Mouse (Mus musculus) central nervous system, embryonic 14 days (tissue): ENCODE measurements around the gene 2610008E11Rik. TPM values are rescaled to one million over a fixed set of nuclear protein-coding genes. Genes with fewer than 3 reads are reported as not detected.

Experiments
- polyA plus RNA-seq: library from polyadenylated mRNA; depleted of rRNA; stranded (reverse); fragments of >200 nt; gene quantifications from 2 replicates; pipeline ENCODE4 v1.2.3, GENCODE M21; 2012; rRNA removed

Gene 2610008E11Rik
- 27.2 and 29.5 TPM in 2 replicates for polyA plus RNA-seq

DNA sequence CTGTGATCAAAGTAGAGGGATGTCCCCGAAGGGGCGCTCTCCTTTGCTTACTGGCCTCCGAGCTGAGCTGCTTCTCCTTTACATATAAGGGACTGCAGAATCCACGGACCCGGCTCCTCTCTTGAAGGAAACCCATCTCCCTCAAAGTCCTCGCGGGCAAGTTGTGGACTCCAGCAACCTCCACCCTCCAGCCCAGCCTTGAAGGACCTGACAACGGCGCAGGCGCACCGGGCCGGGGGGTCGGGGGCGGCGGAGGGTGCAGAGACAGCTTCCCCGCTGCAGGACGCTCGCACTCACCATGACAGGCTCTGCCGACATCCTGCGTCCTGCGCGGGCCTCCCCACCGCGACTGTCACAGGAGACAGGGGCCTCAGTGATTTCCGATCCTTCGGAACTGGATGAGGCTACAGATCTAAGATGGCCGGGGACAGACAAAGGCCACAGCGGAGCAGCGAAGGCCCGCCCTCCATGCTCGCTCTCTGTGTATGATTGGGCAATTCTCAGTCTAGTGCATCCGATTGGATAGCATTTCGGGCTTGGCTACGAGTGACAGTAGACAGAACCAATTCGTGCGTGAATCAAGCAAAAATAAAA lies at the start of gene 2610008E11Rik:
Gene 2610008E11Rik (minus strand): TSS at position 440 of the 594 bp plus-strand sequence.

DNA sequence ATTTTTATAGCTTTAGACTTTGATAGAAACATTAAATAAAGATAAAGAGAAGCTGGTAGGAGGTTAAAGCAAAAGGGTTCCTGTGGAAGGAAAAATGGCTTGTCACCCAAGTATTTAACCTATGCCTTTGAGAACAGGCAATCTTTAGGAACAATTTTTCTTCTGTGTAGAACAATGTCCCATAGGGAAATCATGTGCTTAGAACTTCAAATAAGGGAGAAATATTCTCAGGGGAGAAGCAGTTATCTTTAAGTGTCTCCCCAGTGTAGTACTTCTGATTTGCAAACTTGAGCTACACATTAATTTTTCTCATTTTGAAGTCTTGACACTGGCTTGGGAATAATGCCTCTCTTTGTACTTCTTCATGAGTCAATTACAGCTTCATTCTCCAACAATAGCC lies 69.0 kb downstream of the 2610008E11Rik start, which contains the start of gene Olfr57:
Gene Olfr57 (plus strand): TSS at position 301 of the 400 bp plus-strand sequence.

Other genes with a start within 250 kb of the 2610008E11Rik start
- not detected in 2 replicates for gene Olfr1356, start 245.4 kb downstream of the 2610008E11Rik start, polyA plus RNA-seq
- not detected in 2 replicates for gene Olfr1355, start 222.1 kb downstream of the 2610008E11Rik start, polyA plus RNA-seq
- gene Olfr1354, start 184.4 kb downstream of the 2610008E11Rik start, polyA plus RNA-seq = not detected in 2 replicates
- gene Olfr8, start 147.0 kb downstream of the 2610008E11Rik start, polyA plus RNA-seq = not detected in 2 replicates
- not detected in 2 replicates for gene Olfr1353, start 134.3 kb downstream of the 2610008E11Rik start, polyA plus RNA-seq
- gene Olfr1352, start 116.5 kb downstream of the 2610008E11Rik start, polyA plus RNA-seq = not detected in 2 replicates
- not detected in 2 replicates for gene Olfr1351, start 85.1 kb downstream of the 2610008E11Rik start, polyA plus RNA-seq
- gene Olfr57, start 68.9 kb downstream of the 2610008E11Rik start, polyA plus RNA-seq = not detected in 2 replicates
- gene Vmn2r80, start 51.2 kb upstream of the 2610008E11Rik start, polyA plus RNA-seq = not detected in 2 replicates
- not detected in 2 replicates for gene Vmn2r81, start 150.1 kb upstream of the 2610008E11Rik start, polyA plus RNA-seq